Mouse (Mus musculus) MEL (cell line): ENCODE data around the gene Dop1b.

Source experiments
- CHD1 ChIP-seq: IDR thresholded peaks from 2 replicates; pipeline ENCODE4 v1.6.1; 2012; ENCODE audit warnings: low read depth, mild to moderate bottlenecking, inconsistent platforms, low read length, improper control_type of control experiment
- CHD2 ChIP-seq: IDR thresholded peaks from 2 replicates; pipeline ENCODE4 v1.6.1; 2011; ENCODE audit warnings: low read length, improper control_type of control experiment
- EP300 ChIP-seq, 2 experiments: IDR thresholded peaks; 2 replicates each; pipeline ENCODE4 v1.6.1; 2011; ENCODE audit warnings: improper control_type of control experiment in 2 of 2, low read length in 2 of 2, low read depth in 1 of 2, mild to moderate bottlenecking in 1 of 2
- ETS1 ChIP-seq: IDR thresholded peaks from 2 replicates; pipeline ENCODE4 v1.6.1; 2012; ENCODE audit warnings: low read depth, mild to moderate bottlenecking, inconsistent platforms, low read length, improper control_type of control experiment, moderate library complexity
- POLR2A ChIP-seq, 2 experiments: IDR thresholded peaks; 2 replicates each; pipeline ENCODE4 v1.6.1; 2011 to 2012; ENCODE audit warnings: low read length in 2 of 2, mild to moderate bottlenecking in 2 of 2, control low read depth in 1 of 2, improper control_type of control experiment in 1 of 2, low read depth in 1 of 2, moderate library complexity in 1 of 2; ENCODE audit not compliant: control insufficient read depth in 1 of 2, insufficient read depth in 1 of 2, poor library complexity in 1 of 2
- RAD21 ChIP-seq: IDR thresholded peaks from 2 replicates; pipeline ENCODE4 v1.6.1; 2011; ENCODE audit warnings: mild to moderate bottlenecking, low read depth, low read length, improper control_type of control experiment
- SIN3A ChIP-seq: IDR thresholded peaks from 2 replicates; pipeline ENCODE4 v1.6.1; 2012; ENCODE audit warnings: low read length, improper control_type of control experiment, inconsistent platforms
- TCF12 ChIP-seq: IDR thresholded peaks from 2 replicates; pipeline ENCODE4 v1.6.1; 2014; ENCODE audit warnings: low read depth, mild to moderate bottlenecking, inconsistent platforms, low read length, improper control_type of control experiment, moderate library complexity

- TF ChIP-seq ETS1: no peak
- no peak for TF ChIP-seq EP300 (IDR thresholded peaks at IDR 0.05; ENCODE audit: low read depth in 1 of 2, low read length in 2 of 2)
- TF ChIP-seq POLR2A (IDR thresholded peaks at IDR 0.05; ENCODE audit: control insufficient read depth in 1 of 2, insufficient read depth in 1 of 2, low read depth in 1 of 2, low read length in 2 of 2, poor library complexity in 1 of 2): no peak
- TF ChIP-seq SIN3A: no peak
- TF ChIP-seq CHD1: no peak
- TF ChIP-seq RAD21: no peak
- TF ChIP-seq CHD2: no peak
- no peak for TF ChIP-seq TCF12
Observed at GRCm38 (mm10) chr16:93788388-93788787, 76.7 kb downstream of the Dop1b start.
